Mouse (Mus musculus): ENCODE measurements around the gene Wbp2.

Gene Wbp2

DNA sequence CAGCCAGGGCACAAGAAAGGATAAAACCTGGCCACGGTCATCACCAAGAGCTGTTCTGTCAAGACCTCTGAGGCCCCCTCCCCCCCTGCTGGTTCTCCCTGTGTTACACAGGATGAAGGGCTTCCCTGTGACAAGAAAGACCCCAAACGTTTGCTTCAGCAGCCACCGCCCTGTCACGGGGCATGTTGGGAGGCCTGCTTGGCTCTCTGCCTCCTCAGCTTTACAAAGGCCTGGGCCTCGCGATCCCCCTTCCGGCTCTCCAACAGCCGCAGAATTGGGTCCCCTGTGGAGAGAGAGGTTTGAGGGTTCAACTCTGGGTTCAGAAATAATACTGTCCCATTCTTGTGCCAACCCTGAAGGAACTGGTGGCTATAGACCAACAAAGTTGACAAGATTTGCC, 24.3 kb downstream of the Wbp2 start:
- DNase-seq (ENCODE audit: low spot score in 2 of 2) = no peak

DNA sequence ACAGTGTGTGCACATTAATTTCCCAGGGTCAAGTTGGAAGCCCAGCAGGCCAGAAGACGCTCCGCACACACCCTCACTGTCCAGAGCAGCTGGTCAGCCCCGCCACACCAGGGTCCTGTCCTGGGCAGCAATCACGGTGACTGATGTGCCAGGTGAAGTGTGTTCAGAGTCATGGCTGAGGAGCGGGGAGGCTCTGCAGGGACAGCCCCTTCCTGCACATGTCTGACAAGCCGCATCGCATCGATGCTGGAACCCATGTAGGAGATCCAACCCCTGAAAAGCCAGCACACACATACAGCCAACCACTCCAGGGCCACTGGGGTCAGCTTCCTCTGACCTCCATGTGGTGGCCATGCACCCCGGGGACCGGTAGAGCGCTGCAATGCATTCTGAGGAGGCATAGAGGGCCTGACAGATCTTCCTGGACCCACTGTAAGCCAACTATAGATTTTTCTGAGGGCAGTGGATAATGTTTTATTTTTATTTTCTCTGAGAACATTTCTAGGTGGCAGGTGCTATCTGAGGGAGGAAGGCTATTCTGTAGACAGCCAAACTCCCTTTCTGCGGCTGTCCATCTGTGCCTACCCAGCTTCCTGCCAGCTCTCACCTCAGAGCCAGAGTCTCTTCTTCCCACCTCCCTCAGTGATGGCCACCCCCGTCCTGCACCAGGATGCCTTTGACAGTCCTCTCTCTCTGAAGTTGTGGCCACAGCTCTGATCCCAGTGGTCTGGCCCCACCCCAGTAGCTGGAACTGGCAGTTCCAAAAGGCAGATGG, 25.0 kb downstream of the Wbp2 start:
- no peak for DNase-seq (ENCODE audit: low spot score in 2 of 2)

GRCm38 (mm10) chr11:116060596-116060995, 26.2 kb downstream of the Wbp2 start:
- peak; percentile 14 to 56 for DNase-seq (ENCODE audit: low spot score in 2 of 2)

- no peak for DNase-seq (ENCODE audit: low spot score in 2 of 2)
These were observed 27.1 kb downstream of the Wbp2 start for GRCm38 (mm10) chr11:116059691-116060025.

GRCm38 (mm10) chr11:116058868-116059690, 27.7 kb downstream of the Wbp2 start:
- no peak for DNase-seq (ENCODE audit: low spot score in 2 of 2)

DNA sequence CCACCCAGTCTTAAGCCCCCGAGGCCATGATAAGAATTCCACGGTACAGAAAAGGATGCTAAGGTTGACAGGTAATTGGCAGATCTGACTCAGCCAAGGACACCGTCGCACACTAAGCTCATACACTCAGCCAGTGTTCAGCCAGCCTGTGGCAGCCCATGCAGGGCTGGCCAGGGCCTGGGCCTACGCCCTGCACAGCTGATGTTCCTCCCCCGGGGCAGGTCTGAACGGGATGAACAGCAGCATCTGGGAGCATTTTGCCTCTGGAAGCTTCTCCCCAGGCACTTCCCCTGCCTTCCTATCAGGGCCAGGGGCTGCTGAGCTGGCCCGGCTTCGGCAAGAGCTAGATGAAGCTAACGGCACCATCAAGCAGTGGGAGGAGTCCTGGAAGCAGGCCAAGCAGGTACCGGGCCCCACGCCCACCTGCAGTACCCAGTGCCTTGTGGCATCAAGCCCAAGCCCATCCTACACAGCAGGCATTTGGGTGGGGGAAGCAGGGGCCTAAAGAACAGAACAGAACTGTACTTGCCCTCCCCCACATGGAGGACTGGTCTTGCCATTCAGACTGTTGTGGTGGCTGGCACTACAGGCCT, 28.7 kb downstream of the Wbp2 start:
- no peak for DNase-seq (ENCODE audit: low spot score in 2 of 2)

DNA sequence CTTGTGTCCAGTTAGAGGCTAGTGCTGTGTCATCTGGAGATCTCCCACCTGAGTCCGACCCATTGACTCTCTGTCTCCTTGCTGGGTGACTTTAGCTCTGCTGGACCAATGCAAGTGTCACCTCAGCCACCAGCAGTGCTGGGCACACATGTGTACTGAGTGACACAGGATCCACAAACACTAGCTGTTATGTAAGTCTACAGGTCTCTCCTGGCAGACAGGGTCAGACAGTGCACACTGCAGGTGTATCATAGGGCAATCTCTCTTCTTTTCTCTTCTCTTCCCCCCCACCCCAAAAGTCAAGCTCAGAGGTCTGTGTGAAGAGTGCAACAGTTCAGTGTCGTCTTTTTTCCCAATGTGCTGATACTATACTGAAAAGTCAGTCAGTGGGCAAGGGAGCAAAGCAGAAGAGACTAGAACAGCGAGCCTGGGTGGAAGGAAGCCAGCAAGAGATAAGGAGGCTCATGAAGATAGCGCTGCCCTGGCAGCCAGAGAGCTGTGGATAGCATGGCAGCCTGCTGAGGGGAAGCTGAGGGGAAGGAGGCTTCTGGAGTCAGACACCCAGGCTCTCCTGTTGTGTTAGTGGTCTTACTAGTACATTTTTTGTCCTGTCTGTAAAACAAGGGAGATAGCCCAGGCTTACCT, 29.4 kb downstream of the Wbp2 start:
- no peak for DNase-seq (ENCODE audit: low spot score in 2 of 2)

- DNase-seq (ENCODE audit: low spot score in 2 of 2) = no peak
These were observed 30.9 kb downstream of the Wbp2 start for GRCm38 (mm10) chr11:116055873-116056272.

- no peak for DNase-seq (ENCODE audit: low spot score in 2 of 2)
These were observed 33.1 kb downstream of the Wbp2 start for GRCm38 (mm10) chr11:116053510-116054229.

DNA sequence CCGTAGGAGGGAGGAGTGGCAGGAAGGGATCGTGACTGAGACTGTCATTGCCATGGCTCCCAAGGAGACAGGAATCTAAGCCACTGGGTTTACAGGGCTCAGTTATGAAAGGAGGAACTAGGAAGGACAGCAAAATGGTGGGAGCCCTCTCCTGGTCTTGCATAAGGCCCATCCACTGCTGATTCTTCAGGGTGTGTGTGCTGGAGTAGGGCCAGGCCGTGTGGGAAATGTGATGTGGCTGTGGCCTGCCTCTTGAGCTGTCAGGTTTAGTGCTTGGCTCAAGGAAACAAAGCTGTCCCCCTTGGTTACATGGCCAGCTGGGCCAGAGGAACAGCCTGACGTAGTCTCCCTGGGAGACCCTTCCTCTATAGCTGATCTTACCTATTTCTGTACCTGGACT, 36.6 kb downstream of the Wbp2 start:
- no peak for DNase-seq (ENCODE audit: low spot score in 2 of 2)

DNA sequence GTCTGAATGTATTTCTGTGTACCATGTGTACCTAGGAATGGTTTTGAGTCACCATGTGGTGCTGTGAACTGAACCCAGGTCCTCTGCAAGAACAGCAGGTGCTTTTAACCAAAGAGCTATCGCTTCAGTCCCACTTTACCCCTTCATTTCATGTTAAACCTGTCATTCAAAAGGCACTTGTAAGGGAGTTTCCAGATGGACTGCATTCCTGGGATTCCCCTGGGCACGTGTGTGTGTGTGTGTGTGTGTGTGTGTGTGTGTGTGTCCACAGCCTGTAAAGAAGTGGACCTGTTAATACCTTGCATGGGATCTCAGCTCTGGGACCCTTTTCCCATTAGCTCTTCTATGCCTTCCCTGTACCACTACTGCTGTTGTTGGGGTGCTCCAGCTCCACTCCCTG, 37.2 kb downstream of the Wbp2 start:
- DNase-seq (ENCODE audit: low spot score in 2 of 2) = no peak

GRCm38 (mm10) chr11:116045173-116045572, 41.6 kb downstream of the Wbp2 start:
- no peak for DNase-seq (ENCODE audit: low spot score in 2 of 2)

GRCm38 (mm10) chr11:116043286-116043685, 43.5 kb downstream of the Wbp2 start:
- DNase-seq (ENCODE audit: low spot score in 2 of 2) = no peak

DNA sequence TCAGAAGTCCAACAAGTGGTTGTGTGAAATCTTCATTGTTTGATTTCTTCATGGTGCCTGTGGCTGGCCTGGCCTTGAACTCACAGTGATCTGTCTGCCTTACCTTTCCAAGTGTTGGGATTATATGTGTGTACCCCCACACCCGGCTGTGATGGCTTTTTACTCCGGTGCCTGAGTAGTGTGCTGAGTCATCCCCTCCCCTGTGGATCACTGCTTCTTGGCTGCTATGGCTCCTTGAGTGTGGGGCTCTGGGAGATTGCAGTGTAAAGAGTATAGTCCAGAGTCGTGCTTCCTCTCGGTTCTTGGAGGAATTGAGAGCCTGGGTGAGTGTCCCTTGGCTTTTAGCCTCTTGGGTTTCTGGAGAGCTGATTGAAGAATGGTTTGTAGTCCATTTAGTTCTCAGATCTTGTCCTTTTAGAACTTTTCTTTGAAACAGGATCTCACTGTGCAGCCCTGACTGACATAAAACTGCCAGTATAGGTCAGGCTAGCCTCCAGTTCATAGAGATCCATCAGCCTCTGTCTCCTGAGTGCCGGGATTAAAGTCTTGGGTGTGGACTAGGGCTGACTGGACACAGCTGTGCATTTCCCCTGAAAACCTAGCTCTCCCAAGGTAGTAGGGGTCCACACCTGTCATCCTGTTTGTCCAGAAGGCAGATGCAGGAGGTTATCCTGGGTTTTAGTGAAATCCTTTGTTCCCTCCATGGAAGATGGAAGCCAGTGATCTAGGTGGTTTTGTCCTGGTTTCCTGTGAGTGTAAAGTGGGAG, 44.2 kb downstream of the Wbp2 start:
- DNase-seq (ENCODE audit: low spot score in 2 of 2) = no peak

- no peak for DNase-seq (ENCODE audit: low spot score in 2 of 2)
These were observed 45.0 kb downstream of the Wbp2 start for GRCm38 (mm10) chr11:116041833-116042232.

DNA sequence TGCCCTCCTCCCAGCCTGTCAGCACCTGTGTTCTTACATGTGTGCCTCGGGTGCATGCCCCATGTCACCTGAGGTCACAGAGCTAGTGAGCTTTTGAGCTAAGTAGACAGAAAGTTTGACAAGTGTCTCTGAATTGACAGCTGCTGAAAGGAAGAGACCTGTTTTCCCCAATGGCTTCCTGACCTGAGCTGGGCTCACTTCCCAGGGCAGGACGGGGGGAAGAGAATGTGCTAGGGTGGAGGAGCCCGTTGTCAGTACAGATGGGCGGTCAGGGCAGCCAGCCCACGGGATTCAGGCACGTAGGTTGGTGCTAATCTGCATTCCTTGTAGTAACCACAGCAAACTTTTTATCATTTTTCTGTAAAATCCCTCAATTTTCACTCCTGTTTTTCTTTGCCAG, 46.2 kb downstream of the Wbp2 start:
- DNase-seq (ENCODE audit: low spot score in 2 of 2) = no peak

DNA sequence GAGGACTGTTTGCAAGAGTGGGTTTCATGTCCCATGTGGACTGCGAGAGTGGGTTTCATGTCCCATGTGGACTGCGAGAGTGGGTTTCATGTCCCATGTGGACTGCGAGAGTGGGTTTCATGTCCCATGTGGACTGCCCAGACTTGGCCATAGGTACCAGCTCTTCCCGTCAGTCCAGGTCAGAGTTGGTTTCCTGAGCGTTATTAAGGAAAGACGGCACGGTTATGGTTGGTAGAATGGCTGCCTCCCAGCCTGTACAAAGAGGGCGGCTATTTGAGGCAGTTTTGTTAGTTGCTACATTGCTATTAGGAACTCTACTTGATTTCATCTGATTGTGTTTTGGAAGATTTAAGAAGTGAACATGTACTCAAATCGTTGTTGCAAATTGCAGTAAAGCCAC, 49.0 kb downstream of the Wbp2 start:
- DNase-seq (ENCODE audit: low spot score in 2 of 2) = no peak

DNA sequence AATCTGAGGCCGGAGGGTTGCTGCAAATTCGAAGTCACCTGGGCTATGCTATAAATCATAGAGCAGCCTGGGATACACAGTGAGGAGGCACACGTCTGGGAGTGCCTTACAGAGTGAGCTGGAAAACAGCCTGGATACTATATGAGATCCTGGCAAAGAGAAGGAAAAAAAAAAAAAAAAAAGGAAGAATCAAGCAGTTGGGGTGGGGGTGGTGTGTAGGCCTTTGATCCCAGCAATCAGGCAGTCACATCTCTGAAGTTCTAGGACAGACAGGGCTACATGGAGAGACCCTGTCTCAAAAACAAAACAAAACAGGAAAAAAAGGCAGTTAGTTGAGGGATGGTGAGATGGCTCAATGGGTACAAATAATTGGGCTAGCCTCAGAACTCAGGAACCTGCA, 50.1 kb downstream of the Wbp2 start:
- no peak for DNase-seq (ENCODE audit: low spot score in 2 of 2)

- no peak for DNase-seq (ENCODE audit: low spot score in 2 of 2)
These were observed 52.2 kb downstream of the Wbp2 start for GRCm38 (mm10) chr11:116034584-116034983.

- peak; percentile 26 to 49 for DNase-seq (ENCODE audit: low spot score in 2 of 2)
These were observed 55.6 kb downstream of the Wbp2 start for GRCm38 (mm10) chr11:116030898-116031845.

Data from urinary bladder, postnatal 36 days (tissue).